Mouse (Mus musculus): ENCODE results near the gene Eif4a2. TPM values are rescaled to one million over a fixed set of nuclear protein-coding genes. Genes with fewer than 3 reads are reported as not detected.

The Eif4a2 gene
- polyA plus RNA-seq, 1 experiment: 86.9 TPM

- no peak for TF ChIP-seq MAX (IDR thresholded peaks at IDR 0.05)
- TF ChIP-seq MYOG (IDR thresholded peaks at IDR 0.05; ENCODE audit: control insufficient read depth, extremely low read depth, insufficient read length): no peak
- TF ChIP-seq CEBPB (IDR thresholded peaks at IDR 0.05; ENCODE audit: low read depth): no peak
- TF ChIP-seq MYOD1 (IDR thresholded peaks at IDR 0.05; ENCODE audit: control insufficient read depth, insufficient read length, low read depth): no peak
- TF ChIP-seq FOSL1 (IDR thresholded peaks at IDR 0.05; ENCODE audit: insufficient read depth, low read length, poor library complexity, severe bottlenecking): no peak
- no peak for TF ChIP-seq CTCF (IDR thresholded peaks at IDR 0.05; ENCODE audit: control insufficient read depth, insufficient read depth, insufficient read length)
- no peak for TF ChIP-seq USF1 (IDR thresholded peaks at IDR 0.05; ENCODE audit: low read depth)
Observed at GRCm38 (mm10) chr16:23106121-23106520, 1.1 kb upstream of the Eif4a2 start.

GRCm38 (mm10) chr16:23107946-23108759 is 909 bp downstream of the Eif4a2 start:
- TF ChIP-seq MYOD1 (IDR thresholded peaks at IDR 0.05; ENCODE audit: control insufficient read depth, insufficient read length, low read depth): no peak
- no peak for TF ChIP-seq CEBPB (IDR thresholded peaks at IDR 0.05; ENCODE audit: low read depth)
- no peak for TF ChIP-seq USF1 (IDR thresholded peaks at IDR 0.05; ENCODE audit: low read depth)
- no peak for TF ChIP-seq FOSL1 (IDR thresholded peaks at IDR 0.05; ENCODE audit: insufficient read depth, low read length, poor library complexity, severe bottlenecking)
- TF ChIP-seq MAX (IDR thresholded peaks at IDR 0.05): no peak
- no peak for TF ChIP-seq MYOG (IDR thresholded peaks at IDR 0.05; ENCODE audit: control insufficient read depth, extremely low read depth, insufficient read length)
- no peak for TF ChIP-seq CTCF (IDR thresholded peaks at IDR 0.05; ENCODE audit: control insufficient read depth, insufficient read depth, insufficient read length)
- Histone ChIP-seq H3K4me3 (ENCODE audit: insufficient read depth, poor library complexity, severe bottlenecking) (peak overlapping the region; percentile 69), H3K79me2 (ENCODE audit: control insufficient read depth, insufficient read depth) (peaks cover 56% of the 10 kb centered on the region), H3K36me3 (ENCODE audit: control insufficient read depth, insufficient read depth) (peaks cover 49% of the 10 kb centered on the region), H3ac (ENCODE audit: control insufficient read depth, insufficient read length, low read depth) (peak overlapping the region; percentile 98), H3K79me3 (ENCODE audit: low read depth) (peaks cover 48% of the 10 kb centered on the region), H3K27me3 (ENCODE audit: control insufficient read depth, insufficient read depth, insufficient read length) (no peaks in the 10 kb centered on the region)

More at GRCm38 (mm10) chr16:23106121-23106520, 1.1 kb upstream of the Eif4a2 start:
- no peak overlapping the region for H3K4me3 ChIP-seq (ENCODE audit: insufficient read depth, poor library complexity, severe bottlenecking)
- no peak overlapping the region for H3ac ChIP-seq (ENCODE audit: control insufficient read depth, insufficient read length, low read depth)
- H3K36me3 ChIP-seq (ENCODE audit: control insufficient read depth, insufficient read depth): peaks cover 29% of the 10 kb centered on the region
- H3K79me3 ChIP-seq (ENCODE audit: low read depth): peaks cover 34% of the 10 kb centered on the region
- no peaks in the 10 kb centered on the region for H3K27me3 ChIP-seq (ENCODE audit: control insufficient read depth, insufficient read depth, insufficient read length)
- peaks cover 37% of the 10 kb centered on the region for H3K79me2 ChIP-seq (ENCODE audit: control insufficient read depth, insufficient read depth)

GRCm38 (mm10) chr16:23108943-23109342 is 1.7 kb downstream of the Eif4a2 start:
- peaks cover 53% of the 10 kb centered on the region for H3K36me3 ChIP-seq (ENCODE audit: control insufficient read depth, insufficient read depth)
- no peak for TF ChIP-seq MAX (IDR thresholded peaks at IDR 0.05)
- no peak for TF ChIP-seq CEBPB (IDR thresholded peaks at IDR 0.05; ENCODE audit: low read depth)
- no peak for TF ChIP-seq MYOD1 (IDR thresholded peaks at IDR 0.05; ENCODE audit: control insufficient read depth, insufficient read length, low read depth)
- no peak for TF ChIP-seq FOSL1 (IDR thresholded peaks at IDR 0.05; ENCODE audit: insufficient read depth, low read length, poor library complexity, severe bottlenecking)
- no peak for TF ChIP-seq USF1 (IDR thresholded peaks at IDR 0.05; ENCODE audit: low read depth)
- no peak for TF ChIP-seq MYOG (IDR thresholded peaks at IDR 0.05; ENCODE audit: control insufficient read depth, extremely low read depth, insufficient read length)

GRCm38 (mm10) chr16:23109350-23110280 is 2.4 kb downstream of the Eif4a2 start:
- Histone ChIP-seq H3K79me3 (ENCODE audit: low read depth) (peaks cover 48% of the 10 kb centered on the region), H3K36me3 (ENCODE audit: control insufficient read depth, insufficient read depth) (peaks cover 57% of the 10 kb centered on the region), H3K27me3 (ENCODE audit: control insufficient read depth, insufficient read depth, insufficient read length) (no peaks in the 10 kb centered on the region), H3K79me2 (ENCODE audit: control insufficient read depth, insufficient read depth) (peaks cover 56% of the 10 kb centered on the region), H3K4me3 (ENCODE audit: insufficient read depth, poor library complexity, severe bottlenecking) (peak overlapping the region; percentile 69), H3ac (ENCODE audit: control insufficient read depth, insufficient read length, low read depth) (peak overlapping the region; percentile 74)
- TF ChIP-seq USF1 (IDR thresholded peaks at IDR 0.05; ENCODE audit: low read depth) (no peak), MYOG (IDR thresholded peaks at IDR 0.05; ENCODE audit: control insufficient read depth, extremely low read depth, insufficient read length) (no peak), MYOD1 (IDR thresholded peaks at IDR 0.05; ENCODE audit: control insufficient read depth, insufficient read length, low read depth) (no peak), CTCF (IDR thresholded peaks at IDR 0.05; ENCODE audit: control insufficient read depth, insufficient read depth, insufficient read length) (no peak), FOSL1 (IDR thresholded peaks at IDR 0.05; ENCODE audit: insufficient read depth, low read length, poor library complexity, severe bottlenecking) (no peak), MAX (IDR thresholded peaks at IDR 0.05) (no peak), CEBPB (IDR thresholded peaks at IDR 0.05; ENCODE audit: low read depth) (no peak)

More at GRCm38 (mm10) chr16:23108943-23109342, 1.7 kb downstream of the Eif4a2 start:
- peaks cover 56% of the 10 kb centered on the region for H3K79me2 ChIP-seq (ENCODE audit: control insufficient read depth, insufficient read depth)
- peak overlapping the region; percentile 69 for H3K4me3 ChIP-seq (ENCODE audit: insufficient read depth, poor library complexity, severe bottlenecking)
- H3K79me3 ChIP-seq (ENCODE audit: low read depth): peaks cover 48% of the 10 kb centered on the region
- peak overlapping the region; percentile 74 for H3ac ChIP-seq (ENCODE audit: control insufficient read depth, insufficient read length, low read depth)
- H3K27me3 ChIP-seq (ENCODE audit: control insufficient read depth, insufficient read depth, insufficient read length): no peaks in the 10 kb centered on the region

GRCm38 (mm10) chr16:23112348-23112747 is 5.1 kb downstream of the Eif4a2 start:
- no peak for TF ChIP-seq CTCF (IDR thresholded peaks at IDR 0.05; ENCODE audit: control insufficient read depth, insufficient read depth, insufficient read length)
- Histone ChIP-seq H3K4me3 (ENCODE audit: insufficient read depth, poor library complexity, severe bottlenecking) (no peak overlapping the region), H3K79me2 (ENCODE audit: control insufficient read depth, insufficient read depth) (peaks cover 56% of the 10 kb centered on the region), H3ac (ENCODE audit: control insufficient read depth, insufficient read length, low read depth) (no peak overlapping the region), H3K79me3 (ENCODE audit: low read depth) (peaks cover 48% of the 10 kb centered on the region), H3K36me3 (ENCODE audit: control insufficient read depth, insufficient read depth) (peaks cover 76% of the 10 kb centered on the region), H3K27me3 (ENCODE audit: control insufficient read depth, insufficient read depth, insufficient read length) (no peaks in the 10 kb centered on the region)
